Mouse (Mus musculus) neural tube, embryonic 14.5 days (tissue): ENCODE results near the gene Fryl. TPM values are rescaled to one million over a fixed set of nuclear protein-coding genes. Genes with fewer than 3 reads are reported as not detected.

Experiments used
- ATAC-seq: fragments of 200-750 bp; cut with Nextera tagmentation; 2 replicates; pipeline ENCODE4 v1.8.0; 2017; ENCODE audit warnings: low read depth, mild to moderate bottlenecking, moderate TSS enrichment, moderate library complexity
- H3K27ac ChIP-seq: fragments of 300-500 bp; sonication (generic); 2 replicates; pipeline ENCODE4 v1.5.1; 2014; ENCODE audit warnings: low read depth, mild to moderate bottlenecking, control low read depth, low read length, moderate library complexity, mixed read lengths
- H3K27me3 ChIP-seq: fragments of 300-500 bp; sonication (generic); 2 replicates; pipeline ENCODE4 v1.6.1; 2014; ENCODE audit warnings: low read length; ENCODE audit not compliant: control insufficient read depth, insufficient read depth
- H3K36me3 ChIP-seq: fragments of 300-500 bp; sonication (generic); 2 replicates; pipeline ENCODE4 v1.6.1; 2014; ENCODE audit warnings: low read length, mixed read lengths; ENCODE audit not compliant: control insufficient read depth, insufficient read depth
- H3K4me1 ChIP-seq: fragments of 300-500 bp; sonication (generic); 2 replicates; pipeline ENCODE4 v1.6.1; 2014; ENCODE audit warnings: low read length; ENCODE audit not compliant: control insufficient read depth, insufficient read depth
- H3K4me2 ChIP-seq: fragments of 300-500 bp; sonication (generic); 2 replicates; pipeline ENCODE4 v1.6.1; 2014; ENCODE audit warnings: mild to moderate bottlenecking, low read depth, low read length, control low read depth
- H3K4me3 ChIP-seq: fragments of 300-500 bp; sonication (generic); 2 replicates; pipeline ENCODE4 v1.5.1; 2014; ENCODE audit warnings: low read depth, low read length, control low read depth, mixed read lengths
- H3K9ac ChIP-seq: fragments of 300-500 bp; sonication (generic); replicated peaks from 2 replicates; pipeline ENCODE4 v1.6.1; 2014; ENCODE audit warnings: low read depth, mild to moderate bottlenecking, control low read depth, low read length, mixed read lengths
- H3K9me3 ChIP-seq: fragments of 300-500 bp; sonication (generic); 2 replicates; pipeline ENCODE4 v1.6.1; 2016; ENCODE audit warnings: low read length; ENCODE audit not compliant: control insufficient read depth
- WGBS: fragments of 180-500 bp; shearing (Covaris S2); extraction: QIAGEN DNeasy Blood & Tissue Kit; methylation state at CpG from one replicate; pipeline ENCODE4 v1.1.7; 2014; 5-methylcytosine and 5-hydroxymethylcytosine counted together
- polyA plus RNA-seq: library from polyadenylated mRNA; unstranded; fragments of >200 nt; fragmentation: Nextera tagmentation; extraction: Ambion mirVana; gene quantifications from 2 replicates; pipeline ENCODE4 v1.2.1, GENCODE M21; 2014

The Fryl gene
- polyA plus RNA-seq, 1 experiment from 2014 or later, result 54.1 TPM

GRCm38 (mm10) chr5:73219716-73220115 is 36.7 kb downstream of the Fryl start:
- Histone ChIP-seq H3K4me3 (no peak overlapping the region), H3K4me1 (no peaks in the 10 kb centered on the region), H3K27me3 (no peaks in the 10 kb centered on the region), H3K9ac (no peak overlapping the region), H3K4me2 (no peak overlapping the region), H3K36me3 (no peaks in the 10 kb centered on the region), H3K9me3 (no peaks in the 10 kb centered on the region), H3K27ac (no peak overlapping the region)
- ATAC-seq, result no peak
- 74% methylated on average over 3 of the region's 3 CpGs for WGBS

DNA sequence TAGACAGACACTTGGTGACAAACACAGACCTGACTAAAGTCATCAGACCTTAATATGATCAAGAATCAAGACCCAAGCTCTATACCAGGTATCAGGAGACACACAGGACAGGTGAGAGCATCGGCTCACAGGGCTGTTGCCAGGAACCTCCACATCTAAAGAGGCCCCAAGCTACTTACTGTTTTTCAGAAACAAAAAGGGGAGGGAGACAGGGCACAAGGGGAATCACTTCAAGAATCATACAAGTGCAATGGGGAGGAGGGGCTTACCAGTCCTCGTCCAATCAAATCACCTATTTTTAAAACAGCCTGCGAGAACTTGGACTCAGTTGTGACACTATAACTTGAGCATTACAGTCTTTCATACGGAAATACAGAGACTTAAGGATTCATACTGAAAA is 38.4 kb downstream of the Fryl start:
- Histone ChIP-seq H3K4me1 (no peaks in the 10 kb centered on the region), H3K9ac (no peak overlapping the region), H3K27me3 (no peaks in the 10 kb centered on the region), H3K4me3 (no peak overlapping the region), H3K9me3 (no peaks in the 10 kb centered on the region), H3K4me2 (no peak overlapping the region), H3K36me3 (no peaks in the 10 kb centered on the region), H3K27ac (no peak overlapping the region)
- WGBS, result 94% methylated on average over 4 of the region's 4 CpGs
- ATAC-seq, result no peak

- H3K9ac ChIP-seq, result no peak overlapping the region
- 100% methylated on average over 1 of the region's 1 CpGs for WGBS
- ATAC-seq, result no peak
- H3K4me1 ChIP-seq, result no peaks in the 10 kb centered on the region
- no peaks in the 10 kb centered on the region for H3K36me3 ChIP-seq
- no peak overlapping the region for H3K4me3 ChIP-seq
- no peak overlapping the region for H3K4me2 ChIP-seq
- no peaks in the 10 kb centered on the region for H3K27me3 ChIP-seq
- no peak overlapping the region for H3K27ac ChIP-seq
- no peaks in the 10 kb centered on the region for H3K9me3 ChIP-seq
These were observed 39.3 kb downstream of the Fryl start for GRCm38 (mm10) chr5:73217116-73217515.

- Histone ChIP-seq H3K36me3 (no peaks in the 10 kb centered on the region), H3K4me2 (no peak overlapping the region), H3K27ac (no peak overlapping the region), H3K4me1 (no peaks in the 10 kb centered on the region), H3K9ac (no peak overlapping the region), H3K4me3 (no peak overlapping the region), H3K9me3 (no peaks in the 10 kb centered on the region), H3K27me3 (no peaks in the 10 kb centered on the region)
- no peak for ATAC-seq
- WGBS, result 92% methylated on average over 9 of the region's 9 CpGs
These were observed 40.4 kb downstream of the Fryl start for GRCm38 (mm10) chr5:73216014-73216413.

GRCm38 (mm10) chr5:73212446-73212845 is 44.0 kb downstream of the Fryl start:
- Histone ChIP-seq H3K9ac (no peak overlapping the region), H3K4me2 (no peak overlapping the region), H3K36me3 (no peaks in the 10 kb centered on the region), H3K27me3 (no peaks in the 10 kb centered on the region), H3K27ac (no peak overlapping the region), H3K9me3 (no peaks in the 10 kb centered on the region), H3K4me3 (no peak overlapping the region), H3K4me1 (no peaks in the 10 kb centered on the region)
- ATAC-seq, result no peak
- 89% methylated on average over 9 of the region's 9 CpGs for WGBS

- H3K9me3 ChIP-seq, result no peaks in the 10 kb centered on the region
- no peaks in the 10 kb centered on the region for H3K27me3 ChIP-seq
- H3K9ac ChIP-seq, result no peak overlapping the region
- H3K4me2 ChIP-seq, result no peak overlapping the region
- no peak overlapping the region for H3K27ac ChIP-seq
- no peak for ATAC-seq
- H3K4me3 ChIP-seq, result no peak overlapping the region
- H3K36me3 ChIP-seq, result no peaks in the 10 kb centered on the region
- 92% methylated on average over 15 of the region's 15 CpGs for WGBS
- no peaks in the 10 kb centered on the region for H3K4me1 ChIP-seq
These were observed 44.5 kb downstream of the Fryl start for GRCm38 (mm10) chr5:73211961-73212360.

GRCm38 (mm10) chr5:73210971-73211315 is 45.5 kb downstream of the Fryl start:
- WGBS, result 94% methylated on average over 6 of the region's 6 CpGs
- Histone ChIP-seq H3K27ac (no peak overlapping the region), H3K9me3 (no peaks in the 10 kb centered on the region), H3K27me3 (no peaks in the 10 kb centered on the region), H3K4me3 (no peak overlapping the region), H3K4me2 (no peak overlapping the region), H3K4me1 (no peaks in the 10 kb centered on the region), H3K36me3 (no peaks in the 10 kb centered on the region), H3K9ac (no peak overlapping the region)
- ATAC-seq, result no peak

GRCm38 (mm10) chr5:73210127-73210970 is 46.1 kb downstream of the Fryl start:
- ATAC-seq, result no peak
- Histone ChIP-seq H3K27me3 (no peaks in the 10 kb centered on the region), H3K4me3 (no peak overlapping the region), H3K4me2 (no peak overlapping the region), H3K27ac (no peak overlapping the region), H3K4me1 (no peaks in the 10 kb centered on the region), H3K36me3 (no peaks in the 10 kb centered on the region), H3K9ac (no peak overlapping the region), H3K9me3 (no peaks in the 10 kb centered on the region)
- WGBS, result 93% methylated on average over 22 of the region's 22 CpGs

DNA sequence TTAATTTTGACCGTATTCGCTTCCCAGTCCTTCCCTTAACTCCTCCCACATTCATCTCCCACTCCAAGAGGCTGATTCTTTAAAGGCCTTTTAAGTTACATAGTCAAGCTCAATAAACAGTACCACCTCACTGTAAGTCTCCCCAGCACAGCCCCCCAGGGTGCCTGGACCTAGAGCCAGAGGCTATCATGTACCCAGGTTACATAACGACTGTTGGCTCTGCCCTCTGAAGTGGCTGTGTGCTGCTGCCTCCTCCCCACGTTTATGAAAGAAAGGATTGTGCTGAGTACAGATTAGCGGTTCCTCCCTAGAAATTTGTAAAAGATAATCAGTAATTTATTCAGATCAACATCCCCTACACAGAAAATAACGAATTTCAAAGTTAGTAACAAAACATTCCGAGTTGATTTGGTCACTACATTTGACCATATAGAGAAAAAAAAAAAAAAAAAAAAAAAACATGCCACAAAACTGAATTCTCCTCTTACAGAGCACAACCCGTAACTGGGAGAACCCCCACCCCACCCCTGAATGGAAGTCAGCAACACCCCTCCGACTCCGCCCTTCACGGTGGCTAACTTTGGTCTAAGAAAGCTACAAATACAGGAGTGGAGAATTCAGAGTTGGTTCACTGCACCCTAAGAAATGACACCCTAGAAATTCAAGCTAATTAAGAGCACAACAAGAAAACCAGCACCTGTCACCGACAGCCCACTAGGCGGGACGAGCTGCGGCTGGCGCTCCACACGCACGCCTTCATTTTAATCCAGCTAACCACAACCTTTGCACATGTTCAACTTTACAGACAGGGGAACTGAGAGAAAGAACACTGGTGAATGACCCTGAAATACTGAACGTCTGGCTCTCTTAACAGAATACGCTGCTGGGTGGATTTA is 47.0 kb downstream of the Fryl start:
- H3K4me2 ChIP-seq, result no peak overlapping the region
- no peak overlapping the region for H3K9ac ChIP-seq
- no peak overlapping the region for H3K27ac ChIP-seq
- no peaks in the 10 kb centered on the region for H3K9me3 ChIP-seq
- H3K4me3 ChIP-seq, result no peak overlapping the region
- WGBS, result 68% methylated on average over 20 of the region's 20 CpGs
- no peaks in the 10 kb centered on the region for H3K4me1 ChIP-seq
- H3K27me3 ChIP-seq, result no peaks in the 10 kb centered on the region
- ATAC-seq, result no peak
- no peaks in the 10 kb centered on the region for H3K36me3 ChIP-seq
